Mouse (Mus musculus) limb, embryonic 11.5 days (tissue): ENCODE measurements around the gene Lrrn4cl. TPM values are rescaled to one million over a fixed set of nuclear protein-coding genes. Genes with fewer than 3 reads are reported as not detected.
"Not testable (repeated sequence)": the region's sequence is repeated elsewhere in the genome, so short reads cannot be mapped to it uniquely, and the experiment has no call there.

Experiments used
- ATAC-seq: fragments of 200-750 bp; cut with Nextera tagmentation; 2 replicates; pipeline ENCODE4 v1.8.0; 2017; ENCODE audit warnings: low read depth; ENCODE audit not compliant: insufficient number of reproducible peaks, low FRiP score, low TSS enrichment
- DNase-seq: peaks from one replicate; pipeline ENCODE4 v3.0.0-alpha.2; 2015; ENCODE audit warnings: low spot score
- H3K27ac ChIP-seq: fragments of 300-500 bp; sonication (generic); replicated peaks from 2 replicates; pipeline ENCODE4 v1.5.1; 2014; ENCODE audit warnings: low read depth, mild to moderate bottlenecking, low read length
- H3K27me3 ChIP-seq: fragments of 300-500 bp; sonication (generic); 2 replicates; pipeline ENCODE4 v1.6.1; 2014; ENCODE audit warnings: mild to moderate bottlenecking, low read length, mixed read lengths; ENCODE audit not compliant: control insufficient read depth, insufficient read depth
- H3K36me3 ChIP-seq: fragments of 300-500 bp; sonication (generic); 2 replicates; pipeline ENCODE4 v1.6.1; 2014; ENCODE audit warnings: mild to moderate bottlenecking, low read length, moderate library complexity, mixed read lengths; ENCODE audit not compliant: control insufficient read depth, insufficient read depth
- H3K4me1 ChIP-seq: fragments of 300-500 bp; sonication (generic); 2 replicates; pipeline ENCODE4 v1.6.1; 2014; ENCODE audit warnings: low read length, mixed read lengths; ENCODE audit not compliant: control insufficient read depth, insufficient read depth
- H3K4me2 ChIP-seq: fragments of 300-500 bp; sonication (generic); 2 replicates; pipeline ENCODE4 v1.6.1; 2014; ENCODE audit warnings: low read depth, mild to moderate bottlenecking, moderate library complexity; ENCODE audit not compliant: severe bottlenecking
- H3K4me3 ChIP-seq: fragments of 300-500 bp; sonication (generic); 2 replicates; pipeline ENCODE4 v1.5.1; 2014; ENCODE audit warnings: low read depth, low read length
- H3K9ac ChIP-seq: fragments of 300-500 bp; sonication (generic); 2 replicates; pipeline ENCODE4 v1.6.1; 2014; ENCODE audit warnings: mild to moderate bottlenecking, low read length
- H3K9me3 ChIP-seq: fragments of 300-500 bp; sonication (generic); 2 replicates; pipeline ENCODE4 v1.6.1; 2016; ENCODE audit warnings: low read length; ENCODE audit not compliant: control insufficient read depth
- WGBS: fragments of 180-500 bp; shearing (Covaris S2); extraction: QIAGEN DNeasy Blood & Tissue Kit; methylation state at CpG from one replicate; pipeline ENCODE4 v1.1.7; 2014; 5-methylcytosine and 5-hydroxymethylcytosine counted together
- microRNA-seq: library from miRNA; unstranded; fragments of <30 nt; microRNA quantifications from one replicate; pipeline ENCODE4, GENCODE M21; 2016
- polyA plus RNA-seq: library from polyadenylated mRNA; unstranded; fragments of >200 nt; fragmentation: Nextera tagmentation; extraction: Ambion mirVana; gene quantifications from 2 replicates; pipeline ENCODE4 v1.2.1, GENCODE M21; 2014

The Lrrn4cl gene
- polyA plus RNA-seq, 1 experiment from 2014 or later, result 0.12 TPM

GRCm38 (mm10) chr19:8896231-8896630 lies 45.7 kb downstream of the Lrrn4cl start:
- not testable (repeated sequence) for H3K4me2 ChIP-seq, H3K9ac ChIP-seq, H3K9me3 ChIP-seq, DNase-seq, ATAC-seq, H3K4me3 ChIP-seq, H3K27me3 ChIP-seq, H3K27ac ChIP-seq
- Histone ChIP-seq H3K36me3 (peaks cover 11% of the 10 kb centered on the region; the same call in 1 of the 2 replicates), H3K4me1 (peaks cover 15% of the 10 kb centered on the region; the same call in 1 of the 2 replicates)
- 78% methylated on average over 5 of the region's 5 CpGs for WGBS

- H3K27ac ChIP-seq, result peak overlapping the region; percentile 30; the same call in 1 of the 2 replicates
- peaks cover 18% of the 10 kb centered on the region; the same call in 1 of the 2 replicates for H3K36me3 ChIP-seq
- peak overlapping the region; percentile 71 for H3K4me2 ChIP-seq
- H3K27me3 ChIP-seq, H3K9me3 ChIP-seq: not testable (repeated sequence)
- peaks cover 15% of the 10 kb centered on the region; the same call in 1 of the 2 replicates for H3K4me1 ChIP-seq
- ATAC-seq (peak; percentile 56; the same call in 1 of the 2 replicates), DNase-seq (peak; percentile 58)
- peak overlapping the region; percentile 97 for H3K9ac ChIP-seq
- 23% methylated on average over 21 of the region's 21 CpGs for WGBS
- H3K4me3 ChIP-seq, result peak overlapping the region; percentile 98
Measured at GRCm38 (mm10) chr19:8897211-8897864, 46.8 kb downstream of the Lrrn4cl start.

- ATAC-seq (peak; percentile 98), DNase-seq (peak; percentile 98)
- Histone ChIP-seq H3K27me3 (no peaks in the 10 kb centered on the region), H3K36me3 (peaks cover 19% of the 10 kb centered on the region; the same call in 1 of the 2 replicates), H3K4me3 (peak within 1 kb of the TSS; percentile 98), H3K9me3 (no peaks in the 10 kb centered on the region), H3K27ac (peak within 1 kb of the TSS; percentile 72), H3K4me1 (peaks cover 15% of the 10 kb centered on the region; the same call in 1 of the 2 replicates), H3K9ac (peak within 1 kb of the TSS; percentile 97), H3K4me2 (peak within 1 kb of the TSS; percentile 71)
- WGBS, result under 1% methylated on average over 53 of the region's 53 CpGs
Measured at GRCm38 (mm10) chr19:8897865-8898495, 47.4 kb downstream of the Lrrn4cl start, which contains the start of gene Ganab. TSS of gene Ganab (plus strand) at chr19:8898071.

- Histone ChIP-seq H3K9me3 (no peaks in the 10 kb centered on the region), H3K27ac (peak overlapping the region; percentile 72; the same call in 1 of the 2 replicates), H3K9ac (peak overlapping the region; percentile 97), H3K4me3 (peak overlapping the region; percentile 98), H3K27me3 (no peaks in the 10 kb centered on the region), H3K36me3 (peaks cover 24% of the 10 kb centered on the region), H3K4me2 (peak overlapping the region; percentile 71), H3K4me1 (peaks cover 15% of the 10 kb centered on the region; the same call in 1 of the 2 replicates)
- DNase-seq (no peak), ATAC-seq (no peak)
- 13% methylated on average over 13 of the region's 13 CpGs for WGBS
Measured at GRCm38 (mm10) chr19:8898576-8898975, 48.0 kb downstream of the Lrrn4cl start.

GRCm38 (mm10) chr19:8899079-8899478 lies 48.5 kb downstream of the Lrrn4cl start:
- DNase-seq (no peak), ATAC-seq (no peak)
- H3K4me1 ChIP-seq, result peaks cover 15% of the 10 kb centered on the region; the same call in 1 of the 2 replicates
- H3K9ac ChIP-seq, result peak overlapping the region; percentile 97
- H3K4me3 ChIP-seq, result peak overlapping the region; percentile 98
- peak overlapping the region; percentile 71 for H3K4me2 ChIP-seq
- 63% methylated on average over 3 of the region's 3 CpGs for WGBS
- H3K36me3 ChIP-seq, result peaks cover 24% of the 10 kb centered on the region
- H3K27ac ChIP-seq, result no peak overlapping the region
- no peaks in the 10 kb centered on the region for H3K27me3 ChIP-seq
- H3K9me3 ChIP-seq, result no peaks in the 10 kb centered on the region

GRCm38 (mm10) chr19:8903412-8903811 lies 52.8 kb downstream of the Lrrn4cl start:
- ATAC-seq (no peak), DNase-seq (no peak)
- Histone ChIP-seq H3K4me2 (no peak overlapping the region), H3K27ac (no peak overlapping the region), H3K4me3 (no peak overlapping the region), H3K9me3 (no peaks in the 10 kb centered on the region), H3K27me3 (no peaks in the 10 kb centered on the region), H3K36me3 (peaks cover 29% of the 10 kb centered on the region), H3K4me1 (peaks cover 7% of the 10 kb centered on the region; the same call in 1 of the 2 replicates), H3K9ac (no peak overlapping the region)
- WGBS, result 93% methylated on average over 5 of the region's 5 CpGs

Small RNA genes within 50 kb of the gene (microRNA-seq; reads per million reads assigned to microRNA genes)
- gene Mir5136, result 0.92 reads per million

Other genes starting within 250 kb of the Lrrn4cl start
- not detected in 2 replicates for gene Slc22a6, start 232.7 kb upstream of the Lrrn4cl start, polyA plus RNA-seq
- 0.15 and 0.27 TPM in 2 replicates for gene Chrm1, start 187.0 kb upstream of the Lrrn4cl start, polyA plus RNA-seq
- gene Slc3a2, start 127.4 kb upstream of the Lrrn4cl start, polyA plus RNA-seq, result 108 and 114 TPM in 2 replicates
- gene Wdr74, start 114.9 kb upstream of the Lrrn4cl start, polyA plus RNA-seq, result 92.9 and 100 TPM in 2 replicates
- gene 1700092M07Rik, start 110.0 kb upstream of the Lrrn4cl start, polyA plus RNA-seq, result 0.99 and 1.8 TPM in 2 replicates
- gene Stx5a, start 109.4 kb upstream of the Lrrn4cl start, polyA plus RNA-seq, result 125 and 127 TPM in 2 replicates
- gene Nxf1, start 93.7 kb upstream of the Lrrn4cl start, polyA plus RNA-seq, result 228 and 247 TPM in 2 replicates
- 183 and 204 TPM in 2 replicates for gene Tmem223, start 79.8 kb upstream of the Lrrn4cl start, polyA plus RNA-seq
- gene Tmem179b, start 76.3 kb upstream of the Lrrn4cl start, polyA plus RNA-seq, result 49.1 and 51.3 TPM in 2 replicates
- 22.5 and 23.0 TPM in 2 replicates for gene Taf6l, start 64.4 kb upstream of the Lrrn4cl start, polyA plus RNA-seq
- gene Polr2g, start 52.2 kb upstream of the Lrrn4cl start, polyA plus RNA-seq, result 197 and 206 TPM in 2 replicates
- 4.8 and 5.0 TPM in 2 replicates for gene Zbtb3, start 48.2 kb upstream of the Lrrn4cl start, polyA plus RNA-seq
- 63.3 and 67.1 TPM in 2 replicates for gene Ttc9c, start 31.4 kb upstream of the Lrrn4cl start, polyA plus RNA-seq
- gene Hnrnpul2, start 30.8 kb upstream of the Lrrn4cl start, polyA plus RNA-seq, result 6.9 and 8.0 TPM in 2 replicates
- not detected in 2 replicates for gene AC129217.1, start 21.0 kb upstream of the Lrrn4cl start, polyA plus RNA-seq
- gene Bscl2, start 13.3 kb upstream of the Lrrn4cl start, polyA plus RNA-seq, result 34.1 and 35.0 TPM in 2 replicates
- gene Gng3, start 11.6 kb upstream of the Lrrn4cl start, polyA plus RNA-seq, result 9.1 and 9.6 TPM in 2 replicates
- 186 and 196 TPM in 2 replicates for gene Ubxn1, start 20.7 kb downstream of the Lrrn4cl start, polyA plus RNA-seq
- 53.5 and 60.2 TPM in 2 replicates for gene Uqcc3, start 30.2 kb downstream of the Lrrn4cl start, polyA plus RNA-seq
- 110 and 128 TPM in 2 replicates for gene Lbhd1, start 33.0 kb downstream of the Lrrn4cl start, polyA plus RNA-seq
- not detected in 2 replicates for gene Gm49403, start 33.2 kb downstream of the Lrrn4cl start, polyA plus RNA-seq
- 127 and 132 TPM in 2 replicates for gene 1810009A15Rik, start 38.1 kb downstream of the Lrrn4cl start, polyA plus RNA-seq
- 0.24 TPM in 1 of 2 replicates, not detected in the other for gene Gm49416, start 38.2 kb downstream of the Lrrn4cl start, polyA plus RNA-seq
- 38.5 and 39.2 TPM in 2 replicates for gene Ints5, start 42.2 kb downstream of the Lrrn4cl start, polyA plus RNA-seq
- 111 and 122 TPM in 2 replicates for gene Ganab, start 47.3 kb downstream of the Lrrn4cl start, polyA plus RNA-seq
- gene B3gat3, start 69.6 kb downstream of the Lrrn4cl start, polyA plus RNA-seq, result 33.1 and 37.2 TPM in 2 replicates
- gene Rom1, start 78.6 kb downstream of the Lrrn4cl start, polyA plus RNA-seq, result 1.1 and 1.4 TPM in 2 replicates
- 17.9 and 18.0 TPM in 2 replicates for gene Eml3, start 78.8 kb downstream of the Lrrn4cl start, polyA plus RNA-seq
- gene Mta2, start 91.1 kb downstream of the Lrrn4cl start, polyA plus RNA-seq, result 58.5 and 62.0 TPM in 2 replicates
- 33.2 and 35.2 TPM in 2 replicates for gene Tut1, start 103.1 kb downstream of the Lrrn4cl start, polyA plus RNA-seq
- gene Eef1g, start 116.3 kb downstream of the Lrrn4cl start, polyA plus RNA-seq, result 567 and 588 TPM in 2 replicates
- 7.7 and 8.9 TPM in 2 replicates for gene Ahnak, start 138.5 kb downstream of the Lrrn4cl start, polyA plus RNA-seq
- gene Scgb1a1, start 237.2 kb downstream of the Lrrn4cl start, polyA plus RNA-seq, result not detected in 2 replicates